Mouse (Mus musculus) ovary, adult 18-20 months (tissue): ENCODE data around the gene Ddx19b.
"Not testable (repeated sequence)": the region's sequence is repeated elsewhere in the genome, so short reads cannot be mapped to it uniquely, and the experiment has no call there.

ENCODE experiments used
- DNase-seq: peaks from one replicate; pipeline ENCODE4 v3.0.0; 2022; ENCODE audit warnings: low spot score, mixed read lengths

The Ddx19b gene

DNA sequence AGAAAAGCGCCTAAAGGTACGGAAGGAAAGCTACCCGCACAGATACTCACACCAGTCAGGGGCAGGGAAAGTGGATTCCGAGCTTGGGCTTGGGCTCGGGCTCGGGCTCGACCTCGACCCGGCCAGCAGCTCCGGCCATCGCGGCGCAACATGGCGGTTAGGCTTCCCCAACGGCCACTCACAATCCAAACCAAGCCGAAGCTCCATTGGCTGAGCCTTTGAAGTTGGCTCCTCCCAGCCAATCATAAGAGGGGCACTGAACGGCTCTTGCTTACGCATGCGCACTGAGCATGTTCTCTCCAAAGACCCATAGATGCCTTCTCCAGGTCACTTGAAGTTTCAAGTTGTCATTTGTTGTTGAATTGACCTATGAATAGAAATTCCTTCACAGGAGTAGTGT is at the start of gene Ddx19b:
Ddx19b (minus strand) TSS at position 180 of the 400 bp plus-strand sequence.
- no peak for DNase-seq

DNA sequence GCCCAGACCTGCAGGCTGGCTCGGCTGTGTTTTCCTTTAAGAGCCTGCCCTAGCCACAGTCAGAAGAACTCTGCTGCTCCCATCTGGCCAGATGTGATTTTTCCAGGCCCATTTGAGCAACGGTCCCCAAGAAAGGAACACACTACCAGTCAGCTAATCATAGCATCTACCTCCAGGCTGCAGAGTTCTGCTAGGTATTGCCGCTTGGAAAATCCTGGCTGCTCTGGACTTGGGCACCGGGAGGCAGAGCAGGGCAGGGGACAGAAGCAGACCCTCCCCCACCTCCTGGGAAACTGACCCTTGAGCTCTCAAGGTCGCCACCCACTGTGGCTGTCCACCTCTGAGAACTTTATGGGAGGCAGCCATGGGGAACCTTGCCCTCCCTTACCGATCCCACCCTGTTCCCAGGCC is 48.3 kb upstream of the Ddx19b start:
- DNase-seq, result no peak

DNA sequence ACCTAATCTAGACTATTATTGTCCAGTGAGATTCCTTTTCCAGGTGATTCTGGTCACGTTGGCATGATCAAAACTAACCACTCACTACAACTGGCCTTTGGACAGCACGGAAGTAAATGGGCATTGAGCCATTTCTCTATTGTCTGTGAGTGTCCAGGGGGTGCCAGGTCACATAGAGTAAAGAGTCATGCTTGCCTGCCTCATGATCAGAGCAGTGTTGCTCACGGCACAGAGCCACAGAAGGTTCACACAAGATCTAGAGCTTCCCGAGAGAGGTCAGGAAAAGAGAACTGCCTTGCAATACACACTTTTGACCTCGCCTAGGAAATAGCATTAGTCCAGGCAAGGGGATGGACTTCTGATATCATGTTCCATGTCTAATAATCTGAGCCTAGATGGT is 47.9 kb upstream of the Ddx19b start:
- DNase-seq, result no peak

DNA sequence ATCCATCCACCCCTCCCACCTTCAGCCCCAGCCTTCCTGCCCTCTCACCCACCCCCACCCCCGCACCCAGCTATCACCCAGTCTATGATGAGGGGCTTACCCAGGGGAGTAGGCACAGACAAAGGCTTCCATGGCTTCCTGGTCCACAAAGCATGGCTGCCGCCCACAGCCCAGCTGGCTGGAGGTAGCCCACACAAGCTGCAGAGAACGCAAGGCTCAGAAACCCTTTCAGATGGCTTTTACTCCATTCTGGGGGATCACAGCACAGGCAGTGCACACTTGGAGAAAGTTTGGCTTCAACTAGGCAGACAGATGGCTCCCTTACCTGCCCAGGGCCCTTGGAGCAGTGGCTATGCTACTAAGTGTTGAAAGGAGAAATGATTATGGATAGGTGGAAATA is 44.4 kb upstream of the Ddx19b start:
- no peak for DNase-seq

DNA sequence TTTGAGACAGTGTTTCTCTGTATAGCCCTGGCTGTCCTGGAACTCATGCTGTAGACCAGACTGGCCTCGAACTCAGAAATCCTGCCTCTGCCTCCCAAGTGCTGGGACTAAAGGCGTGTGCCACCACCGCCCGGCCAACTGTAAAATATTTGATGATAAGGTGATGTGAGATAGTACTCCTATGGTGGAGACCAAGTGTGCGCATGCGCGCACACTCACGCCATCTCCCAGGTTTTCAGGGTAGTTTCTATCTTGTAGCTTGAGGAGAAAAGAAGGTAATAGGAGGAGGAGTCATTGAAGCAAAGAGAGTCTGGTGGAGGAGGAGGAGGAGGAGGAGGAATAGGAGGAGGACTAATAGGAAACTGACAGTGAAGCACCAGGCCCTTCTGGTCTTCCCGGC is 37.1 kb upstream of the Ddx19b start:
- DNase-seq, result not testable (repeated sequence)

DNA sequence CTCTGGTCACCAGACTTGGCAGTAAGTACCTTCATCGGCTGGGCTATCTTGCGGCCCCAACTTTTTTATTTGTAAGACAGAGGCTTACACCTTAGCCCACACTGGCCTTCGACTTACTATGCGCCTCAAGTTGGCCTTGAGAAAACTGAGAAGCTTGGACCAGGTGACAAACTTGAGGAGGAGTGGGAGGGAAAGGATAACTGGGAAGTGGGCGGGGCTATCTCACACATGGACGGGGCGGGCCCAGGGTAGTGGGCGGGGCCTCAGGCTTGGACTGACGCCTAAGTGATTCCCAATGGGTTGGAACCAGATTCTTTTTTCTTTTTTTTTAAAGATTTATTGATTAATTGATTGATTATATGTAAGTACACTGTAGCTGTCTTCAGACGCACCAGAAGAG is 35.9 kb upstream of the Ddx19b start:
- DNase-seq, result no peak

DNA sequence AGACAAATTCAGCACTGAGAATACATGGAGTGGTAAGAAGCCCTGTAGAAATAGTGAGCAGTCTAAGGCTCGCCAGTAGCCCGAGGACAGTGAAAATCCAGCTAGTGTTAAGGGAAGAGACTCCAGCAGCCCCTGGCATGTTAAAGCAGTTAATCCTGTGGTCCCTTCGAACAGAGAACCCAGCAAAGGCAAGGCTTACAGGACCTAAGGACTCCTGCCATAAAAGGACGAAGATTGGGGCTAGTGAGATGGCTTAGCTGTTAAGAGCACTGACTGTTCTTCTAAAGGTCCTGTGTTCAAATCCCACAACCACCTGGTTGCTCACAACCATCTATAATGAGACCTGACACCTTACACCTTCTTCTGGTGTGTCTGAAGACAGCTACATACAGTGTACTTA is 34.8 kb upstream of the Ddx19b start:
- DNase-seq, result no peak

DNA sequence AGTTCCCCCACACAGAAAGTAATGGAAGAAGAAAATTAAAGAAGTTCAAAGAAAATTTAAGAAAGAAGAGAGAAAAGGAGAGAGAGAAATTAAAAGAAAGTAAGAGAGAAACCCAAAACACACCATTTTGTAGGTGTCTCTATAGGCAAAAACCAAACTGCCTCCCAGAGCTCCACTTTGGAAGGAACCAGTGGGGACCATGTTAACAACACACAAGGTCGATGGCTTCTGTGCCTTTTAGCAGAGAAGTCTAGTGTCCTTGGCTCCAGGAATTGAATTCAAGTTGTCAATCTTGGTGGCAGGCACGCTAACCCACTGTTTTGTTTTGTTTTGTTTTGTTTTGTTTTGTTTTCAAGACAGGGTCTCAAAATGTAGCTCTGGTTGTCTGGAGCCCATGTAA is 31.3 kb upstream of the Ddx19b start:
- no peak for DNase-seq

DNA sequence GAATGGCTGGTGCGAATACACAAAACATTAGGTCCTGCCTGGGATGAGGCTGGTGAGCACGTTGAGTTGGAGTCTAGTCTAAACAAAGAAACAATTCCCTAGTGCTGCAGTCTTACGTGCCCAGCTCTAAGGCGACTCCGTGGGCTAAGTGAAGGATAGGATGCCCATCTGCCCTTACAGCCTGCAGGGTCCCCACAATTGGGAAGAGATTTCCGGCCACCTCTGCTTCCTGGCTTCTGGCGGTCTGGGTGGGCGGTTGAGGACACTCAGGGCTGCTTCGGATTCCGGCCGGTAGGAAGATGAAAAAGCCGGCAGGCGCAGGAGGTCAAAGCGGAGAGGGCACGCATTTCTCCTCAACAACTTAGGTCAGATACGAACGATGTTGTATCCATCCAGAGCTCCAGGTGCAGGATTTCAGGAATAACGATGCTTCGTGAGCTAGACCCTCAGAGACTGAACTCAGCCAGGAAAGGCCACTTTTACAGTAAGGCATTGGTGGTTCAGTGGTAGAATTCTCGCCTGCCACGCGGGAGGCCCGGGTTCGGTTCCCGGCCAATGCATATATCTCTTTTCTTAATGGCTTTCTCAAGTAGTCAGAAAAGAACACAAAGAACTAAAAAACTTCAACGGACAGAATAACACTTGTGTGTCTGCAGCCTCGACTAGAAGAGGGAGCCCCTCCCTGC is 30.7 kb upstream of the Ddx19b start:
- peak; percentile 63 for DNase-seq

DNA sequence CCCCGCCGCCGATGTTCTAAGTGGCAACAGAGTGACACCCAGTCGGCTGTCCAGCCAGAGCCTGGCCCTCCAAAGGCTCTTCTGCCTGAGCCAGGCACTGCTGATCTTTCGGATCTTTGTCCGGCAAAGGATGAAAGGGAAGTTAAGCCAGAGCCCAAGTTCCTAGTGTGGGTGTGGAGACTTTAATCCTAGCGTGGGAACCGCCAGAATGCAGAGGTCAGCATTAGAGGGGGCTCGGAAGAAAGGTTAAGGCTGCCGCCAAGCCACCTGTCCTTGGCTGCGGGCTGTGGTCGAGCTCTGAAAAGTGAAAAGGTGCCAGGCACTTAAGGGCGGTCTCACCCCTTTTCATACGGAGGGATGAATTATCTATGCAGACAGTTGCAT is 30.1 kb upstream of the Ddx19b start:
- DNase-seq, result no peak

DNA sequence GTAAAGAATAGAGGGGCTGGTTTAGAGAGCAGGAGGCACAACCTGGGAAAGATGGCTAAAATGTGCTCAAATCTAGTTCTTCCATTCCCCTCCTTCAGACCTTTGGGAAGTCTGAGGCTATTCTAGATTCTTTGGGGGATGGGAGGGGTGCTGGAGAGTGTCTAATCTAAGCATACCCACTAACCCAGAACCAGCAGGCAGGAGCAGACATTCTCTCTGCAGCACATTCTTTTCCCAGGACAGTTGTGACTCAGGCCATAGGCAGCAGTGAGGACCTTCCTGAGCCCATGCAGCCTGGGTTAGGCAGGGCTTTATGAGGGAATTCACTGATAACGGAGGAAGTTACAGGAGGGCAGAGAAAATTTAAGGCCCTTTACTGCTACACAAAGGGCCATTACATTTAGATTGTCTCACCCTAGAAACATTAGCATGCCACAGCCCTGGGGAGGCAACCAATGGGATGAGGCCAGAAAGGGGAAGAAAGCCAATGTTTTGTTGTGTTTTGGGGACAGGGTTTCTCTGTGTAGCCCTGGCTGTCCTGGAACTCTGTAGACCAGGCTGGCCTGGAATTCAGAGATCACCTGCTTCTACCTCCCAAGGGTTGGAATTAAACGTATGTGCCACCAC is 27.5 kb upstream of the Ddx19b start:
- no peak for DNase-seq

DNA sequence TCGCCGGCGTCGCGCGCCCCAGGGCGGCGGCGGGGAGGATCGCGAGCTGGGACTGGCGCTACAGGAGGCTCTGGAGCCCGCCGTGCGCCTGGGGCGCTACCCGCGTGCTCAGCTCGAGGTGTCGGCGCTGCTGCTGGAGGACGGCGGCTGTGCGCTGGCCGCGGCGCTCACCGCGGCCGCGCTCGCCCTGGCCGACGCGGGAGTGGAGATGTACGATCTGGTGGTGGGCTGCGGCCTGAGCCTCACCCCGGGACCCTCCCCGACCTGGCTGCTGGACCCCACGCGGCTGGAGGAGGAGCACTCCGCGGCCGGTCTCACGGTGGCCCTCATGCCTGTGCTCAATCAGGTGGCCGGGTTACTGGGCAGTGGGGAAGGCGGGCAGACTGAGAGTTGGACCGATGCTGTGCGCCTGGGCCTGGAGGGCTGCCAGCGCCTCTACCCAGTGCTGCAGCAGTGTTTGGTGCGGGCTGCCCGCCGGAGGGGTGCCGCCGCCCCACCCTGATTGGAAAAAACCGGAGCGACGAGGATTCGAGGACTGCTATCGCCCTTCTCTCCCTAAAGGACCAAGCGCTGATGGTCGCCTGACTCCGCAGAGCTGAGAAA is 25.2 kb upstream of the Ddx19b start:
- DNase-seq, result peak; percentile 29

DNA sequence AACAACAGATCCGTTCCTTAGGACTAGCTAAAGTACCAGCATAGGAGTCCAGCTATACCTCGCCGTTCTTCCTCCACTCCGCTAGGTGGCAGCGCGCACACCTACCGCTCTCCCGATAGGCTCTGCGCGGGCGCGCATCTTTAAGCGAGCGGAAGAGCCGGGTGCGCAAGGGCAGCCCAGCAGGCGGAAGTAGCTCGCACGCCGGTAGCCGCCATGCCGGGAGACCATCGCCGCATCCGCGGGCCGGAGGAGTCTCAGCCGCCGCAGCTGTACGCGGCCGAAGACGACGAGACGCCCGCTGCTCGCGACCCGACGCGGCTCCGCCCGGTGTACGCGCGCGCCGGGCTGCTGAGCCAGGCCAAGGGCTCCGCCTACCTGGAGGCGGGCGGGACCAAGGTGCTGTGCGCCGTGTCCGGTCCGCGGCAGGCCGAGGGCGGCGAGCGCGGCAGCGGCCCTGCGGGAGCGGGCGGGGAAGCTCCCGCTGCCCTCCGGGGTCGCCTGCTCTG is 24.7 kb upstream of the Ddx19b start, which contains the start of gene Exosc6:
Exosc6 (plus strand) TSS at position 182 of the 506 bp plus-strand sequence.
- DNase-seq, result peak; percentile 86

DNA sequence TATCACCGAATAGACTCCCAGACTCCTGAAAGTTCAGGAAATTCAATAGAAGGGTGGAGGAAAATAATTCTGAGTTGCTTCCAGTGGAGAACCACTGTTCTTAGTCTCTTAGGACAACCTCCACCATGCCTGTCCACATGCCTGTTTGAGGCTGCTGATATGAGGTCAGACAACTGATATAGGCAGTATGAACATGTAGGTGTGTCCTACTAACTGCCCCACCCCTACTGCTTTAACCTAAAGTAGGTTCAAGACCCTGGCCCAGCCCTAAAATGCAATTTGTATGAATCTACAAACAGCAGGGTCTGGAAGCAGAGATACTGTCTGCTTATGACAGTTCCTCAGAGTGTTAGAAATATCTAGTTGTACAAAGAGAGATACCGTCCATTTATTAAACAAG is 24.1 kb upstream of the Ddx19b start:
- no peak for DNase-seq

DNA sequence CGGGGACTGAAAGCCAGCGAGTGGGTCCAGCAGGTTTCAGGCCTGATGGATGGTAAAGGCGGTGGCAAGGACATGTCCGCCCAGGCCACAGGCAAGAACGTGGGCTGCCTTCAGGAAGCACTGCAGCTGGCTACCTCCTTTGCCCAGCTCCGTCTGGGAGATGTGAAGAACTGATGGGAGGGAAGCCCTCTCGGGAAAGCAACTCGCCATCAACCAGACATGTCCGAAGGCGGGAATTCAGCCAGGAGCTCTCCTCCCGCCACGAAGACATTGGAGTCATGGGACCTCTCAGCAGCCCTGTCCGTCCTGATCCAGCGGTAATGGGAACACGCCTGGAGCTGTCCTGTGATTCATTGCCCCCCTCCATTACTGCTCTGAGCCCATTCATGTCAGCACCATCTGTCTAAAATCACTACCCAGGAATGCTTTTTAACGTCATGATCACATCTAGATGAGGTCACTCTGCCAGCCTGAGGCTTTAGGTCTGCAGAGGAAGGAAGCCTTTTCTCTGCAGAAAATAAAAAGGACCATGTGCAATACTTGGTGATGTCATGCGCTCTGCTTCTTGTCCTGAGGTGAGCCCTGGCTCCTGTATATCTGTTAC is 23.6 kb upstream of the Ddx19b start:
- no peak for DNase-seq

DNA sequence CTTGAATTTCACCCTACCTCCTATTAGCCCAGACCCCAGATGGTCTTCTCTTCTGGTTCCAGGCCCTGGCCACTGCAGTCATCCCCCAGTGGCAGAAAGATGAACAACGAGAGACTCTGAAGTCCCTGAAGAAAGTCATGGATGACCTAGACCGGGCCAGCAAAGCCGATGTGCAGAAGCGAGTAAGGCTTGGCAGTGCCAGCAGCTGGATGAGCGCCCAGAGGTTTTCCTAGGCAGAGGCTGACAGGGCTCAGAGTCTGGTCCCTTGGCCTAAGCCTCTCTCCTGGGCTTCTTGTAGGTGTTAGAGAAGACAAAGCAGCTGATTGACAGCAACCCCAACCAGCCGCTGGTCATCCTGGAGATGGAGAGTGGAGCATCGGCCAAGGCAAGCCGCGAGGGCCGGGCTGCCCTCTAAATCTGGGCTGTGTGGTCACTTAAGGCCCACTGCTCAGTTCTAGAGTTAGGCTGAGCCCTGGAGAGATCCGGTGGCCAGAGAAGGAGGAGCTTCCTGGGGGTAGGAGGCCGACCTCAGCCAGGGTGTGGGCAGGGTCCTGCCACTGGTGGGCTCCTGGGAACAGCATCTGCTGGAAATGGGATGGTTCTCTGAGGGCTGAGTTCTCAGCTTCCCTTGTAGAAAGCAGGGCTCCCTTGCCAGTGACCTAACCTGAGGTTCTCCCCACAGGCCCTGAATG is 22.4 kb upstream of the Ddx19b start:
- DNase-seq, result no peak

DNA sequence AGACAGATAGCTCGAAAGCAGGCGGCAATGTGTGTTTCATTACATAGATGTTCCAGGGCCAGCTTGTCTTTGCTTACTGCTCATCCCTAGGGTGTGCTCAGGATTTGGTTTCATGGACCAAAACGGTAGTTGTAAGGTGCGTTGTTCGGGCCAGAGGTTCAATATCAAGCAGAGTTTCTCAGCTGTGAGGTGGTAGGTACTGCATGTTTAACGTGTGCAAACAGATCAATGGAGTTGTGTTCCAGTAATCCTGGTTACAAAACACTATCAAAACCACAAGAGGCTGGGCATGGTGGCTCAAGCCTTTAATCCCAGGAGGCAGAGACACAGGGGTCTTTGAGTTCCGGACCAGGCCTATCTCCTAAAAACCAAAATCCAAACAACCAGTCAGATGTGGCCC is 17.6 kb upstream of the Ddx19b start:
- DNase-seq, result no peak

DNA sequence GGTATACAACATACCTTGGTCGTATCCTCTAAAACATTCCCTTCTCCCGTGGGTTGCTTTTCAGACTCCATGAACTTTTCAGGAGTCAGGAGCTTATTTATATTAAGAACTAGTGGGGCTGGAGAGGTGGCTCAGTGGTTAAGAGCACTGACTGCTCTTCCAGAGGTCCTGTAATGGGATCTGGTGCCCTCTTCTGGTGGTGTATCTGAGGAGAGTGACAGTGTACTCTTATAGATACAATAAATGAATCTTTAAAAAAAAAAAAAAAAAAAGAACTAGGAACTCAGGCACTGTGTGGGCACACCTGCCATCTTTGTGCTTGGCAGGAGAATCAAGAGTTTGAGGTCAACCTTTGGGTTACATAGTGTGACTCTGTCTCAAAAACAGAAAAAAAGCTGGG is 17.1 kb upstream of the Ddx19b start:
- no peak for DNase-seq

DNA sequence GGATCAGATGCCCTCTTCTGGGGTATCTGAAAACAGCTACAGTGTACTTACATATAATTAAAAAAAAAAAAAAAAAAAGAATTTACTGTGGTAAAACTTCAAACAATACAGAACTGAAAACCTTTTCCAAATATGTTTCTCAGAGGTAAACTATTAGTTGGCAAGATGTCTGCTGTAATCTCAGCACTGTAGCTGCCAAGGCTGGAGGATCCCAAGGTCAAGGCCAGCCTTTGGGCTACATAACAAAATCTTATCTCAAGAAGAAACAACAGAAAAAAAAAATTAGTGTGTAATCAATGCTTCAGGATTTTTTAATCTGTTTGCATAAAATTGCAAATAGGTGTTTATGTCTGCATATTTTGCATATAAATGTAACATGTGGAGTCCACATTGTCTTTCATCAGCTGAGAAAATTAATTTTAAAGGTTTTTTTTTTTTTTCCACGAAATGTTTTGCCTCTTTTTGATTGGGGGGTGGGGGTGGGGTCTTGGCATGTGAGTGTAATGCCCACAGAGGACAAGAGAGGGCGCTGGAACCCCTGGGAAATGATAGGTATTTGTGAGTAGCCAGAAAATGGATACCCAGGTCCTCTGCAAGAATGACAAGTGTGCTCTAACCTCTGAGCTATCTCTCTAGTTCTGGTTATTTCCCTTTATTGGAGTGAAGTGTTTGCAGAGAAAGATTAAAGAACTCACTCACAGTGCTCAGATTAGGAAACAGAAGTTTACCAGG is 12.6 kb upstream of the Ddx19b start:
- peak; percentile 43 for DNase-seq

DNA sequence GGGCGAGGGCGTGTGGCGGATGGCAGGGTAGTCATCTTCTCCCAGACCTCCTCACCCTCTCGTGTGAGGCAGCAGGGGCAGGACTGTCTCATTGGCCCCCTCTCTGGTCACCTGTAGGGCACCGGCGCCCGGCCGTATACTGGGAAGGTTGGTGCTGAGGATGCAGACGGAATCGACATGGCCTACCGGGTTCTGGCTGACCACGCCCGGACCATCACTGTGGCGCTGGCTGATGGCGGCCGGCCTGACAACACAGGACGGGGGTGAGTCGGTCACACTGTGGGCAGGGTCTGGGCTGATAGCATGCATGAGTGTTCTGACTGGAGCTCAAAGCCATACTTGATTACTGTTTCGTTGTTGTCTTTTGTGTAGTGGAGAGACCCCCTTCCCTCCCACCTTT is 11.0 kb upstream of the Ddx19b start:
- DNase-seq, result no peak

DNA sequence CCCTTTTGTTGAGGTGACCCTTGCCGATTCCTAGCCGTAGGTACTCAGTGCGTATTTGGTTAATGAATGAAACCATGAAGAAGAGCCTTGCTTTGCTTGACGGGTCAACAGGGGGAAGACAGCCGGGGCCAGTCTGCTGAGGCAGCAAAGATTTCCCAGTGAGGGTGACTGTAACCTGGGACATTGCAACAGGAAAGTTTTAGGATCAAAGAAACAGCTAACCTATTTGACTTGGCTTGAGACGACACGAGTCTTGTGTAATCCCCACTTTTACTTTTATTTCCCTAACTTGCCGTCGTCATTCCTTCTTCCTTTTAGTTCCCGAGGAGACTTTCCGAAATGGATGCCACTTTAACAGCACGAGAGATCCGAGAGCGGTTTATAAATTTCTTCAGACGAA is 5.0 kb upstream of the Ddx19b start:
- DNase-seq, result no peak

DNA sequence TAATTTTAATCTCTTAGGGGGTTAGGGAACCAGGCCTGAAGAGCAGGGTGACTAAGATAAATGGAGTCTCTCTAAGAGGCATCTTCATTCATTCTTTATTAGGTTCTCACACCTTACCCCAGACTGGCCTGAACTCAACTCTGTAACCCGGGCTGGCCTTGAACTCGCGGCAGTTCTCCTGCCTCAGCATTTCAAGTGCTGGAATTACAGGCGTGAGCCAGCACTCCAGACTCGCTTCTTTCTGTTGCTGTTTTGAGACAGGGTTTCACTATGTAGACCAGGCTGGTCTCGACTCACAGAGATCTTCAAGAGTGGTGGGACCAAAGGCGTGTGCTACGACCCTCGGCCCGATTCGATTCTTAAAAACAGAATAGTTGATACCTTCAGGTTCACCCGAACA is 2.7 kb upstream of the Ddx19b start:
- DNase-seq, result no peak
